Mouse (Mus musculus) spleen, adult 12 weeks (tissue): ENCODE measurements around the gene Arxes1.
"Not testable (repeated sequence)": the region's sequence is repeated elsewhere in the genome, so short reads cannot be mapped to it uniquely, and the experiment has no call there.

Experiments used
- DNase-seq: peaks from one replicate; pipeline ENCODE4 v3.0.0; 2022; ENCODE audit warnings: low spot score

The Arxes1 gene

DNA sequence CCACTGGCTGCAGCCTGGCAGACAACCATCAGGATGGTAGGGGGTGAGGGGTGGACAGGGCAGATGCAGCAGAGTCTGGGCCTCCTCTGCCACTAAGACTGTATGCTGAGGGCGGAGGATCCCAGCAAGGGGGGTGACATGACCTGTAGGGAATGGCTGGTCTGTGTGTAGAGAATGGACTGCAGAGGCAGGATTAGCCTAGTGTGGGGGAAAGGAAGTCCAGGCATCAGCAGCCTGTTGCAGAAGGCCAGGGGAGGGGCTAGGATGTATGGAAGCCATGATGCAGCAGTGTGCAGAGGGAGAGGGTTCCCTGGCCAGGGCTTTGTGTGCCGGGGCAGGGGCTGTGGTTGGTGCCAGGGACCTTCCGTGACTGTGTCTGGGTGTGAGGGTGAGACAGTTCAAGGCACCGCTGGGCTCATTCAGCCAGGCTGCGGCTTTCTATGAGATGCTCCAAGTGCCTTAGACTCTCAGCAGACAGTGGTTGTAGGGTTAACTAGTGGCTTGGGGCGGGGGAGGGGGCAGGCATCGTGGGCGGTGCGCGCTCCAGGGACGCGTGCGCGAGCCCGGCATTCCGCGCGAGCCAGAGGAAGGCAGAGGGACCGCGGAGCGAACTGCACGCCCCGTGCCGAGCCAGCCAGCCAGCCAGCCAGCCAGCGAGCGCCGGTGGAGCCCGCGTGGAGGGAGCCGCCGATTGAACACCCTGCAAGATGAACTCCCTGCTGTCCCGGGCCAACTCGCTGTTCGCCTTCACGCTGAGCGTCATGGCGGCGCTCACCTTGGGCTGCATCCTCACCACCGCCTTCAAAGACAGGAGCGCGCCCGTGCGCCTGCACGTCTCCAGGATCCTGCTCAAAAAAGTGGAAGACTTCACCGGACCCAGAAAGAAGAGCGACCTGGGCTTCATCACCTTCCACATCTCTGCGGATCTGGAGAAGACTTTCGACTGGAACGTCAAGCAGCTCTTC, at the start of gene Arxes1:
Gene Arxes1 (plus strand): TSS at position 569 of the 965 bp plus-strand sequence.
- DNase-seq: not testable (repeated sequence)

DNA sequence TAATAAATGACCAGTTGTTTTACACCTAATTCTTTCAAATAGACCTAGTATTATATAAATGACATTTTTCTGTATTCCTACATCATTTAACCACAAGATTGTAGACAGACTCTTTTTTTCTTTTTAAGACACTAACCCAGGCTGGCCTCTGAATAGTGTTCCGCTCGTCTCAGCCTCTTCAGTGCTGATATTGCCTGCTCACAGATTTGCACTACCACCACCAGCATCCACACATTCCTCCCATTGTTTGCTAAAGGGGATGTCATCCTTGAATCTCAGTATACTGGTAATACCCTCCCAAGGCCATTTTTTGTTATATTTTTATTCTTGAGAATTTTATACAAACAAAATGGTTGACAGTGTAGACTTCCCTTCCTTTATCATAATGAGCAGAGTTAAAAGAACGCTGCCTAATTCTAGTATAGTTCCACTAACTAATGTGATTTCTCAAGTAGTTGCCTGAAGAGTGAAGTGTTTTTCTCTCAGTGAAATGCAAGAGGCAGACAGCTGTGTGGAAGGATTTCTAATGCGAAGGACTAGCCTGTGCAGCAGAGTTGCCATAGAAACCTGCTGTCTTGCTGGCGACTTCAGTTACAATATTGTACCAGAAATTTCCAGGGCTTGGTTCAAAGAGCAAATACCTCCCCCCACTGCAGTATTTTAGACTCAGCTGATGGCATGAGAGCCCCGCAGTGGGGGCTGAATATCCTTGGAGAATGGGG, 48.5 kb upstream of the Arxes1 start:
- no peak for DNase-seq

DNA sequence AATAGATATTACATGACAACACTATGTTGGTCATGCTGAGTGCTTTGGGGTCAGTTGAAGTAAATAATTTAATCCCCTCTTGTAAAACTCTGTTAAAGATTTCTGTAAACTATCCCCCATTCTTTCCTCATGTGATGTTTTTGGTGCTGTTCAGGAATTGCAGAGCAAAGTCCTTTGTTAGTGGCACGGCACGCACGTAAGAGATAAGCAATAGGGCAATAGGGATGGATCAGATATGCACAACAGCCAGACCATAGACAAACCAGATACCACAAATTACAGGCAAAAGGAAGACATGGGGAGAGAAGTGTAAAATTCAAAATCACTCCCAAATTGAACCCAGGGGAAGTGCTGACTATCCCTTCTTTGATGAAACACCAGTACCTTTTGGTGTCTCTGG, 46.9 kb upstream of the Arxes1 start:
- no peak for DNase-seq

DNA sequence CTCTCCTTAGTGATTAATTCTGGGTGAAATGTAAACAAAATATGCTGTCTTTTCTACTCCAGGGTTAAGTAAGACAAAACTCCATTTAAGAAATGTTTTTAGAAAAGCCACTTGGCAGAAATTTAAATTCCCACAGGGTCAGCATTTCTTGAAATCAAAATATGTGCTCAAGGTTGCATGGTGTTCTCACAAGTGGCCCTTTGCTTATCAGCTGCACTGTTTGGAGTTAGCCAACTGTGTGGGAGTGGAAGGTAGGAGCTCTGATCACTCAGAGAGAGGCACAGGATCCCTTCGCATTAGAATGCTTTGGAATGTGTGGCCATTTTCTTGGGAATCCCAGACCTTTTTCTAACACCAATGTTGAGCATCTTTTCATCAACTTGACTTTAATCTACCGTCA, 42.5 kb upstream of the Arxes1 start:
- no peak for DNase-seq

DNA sequence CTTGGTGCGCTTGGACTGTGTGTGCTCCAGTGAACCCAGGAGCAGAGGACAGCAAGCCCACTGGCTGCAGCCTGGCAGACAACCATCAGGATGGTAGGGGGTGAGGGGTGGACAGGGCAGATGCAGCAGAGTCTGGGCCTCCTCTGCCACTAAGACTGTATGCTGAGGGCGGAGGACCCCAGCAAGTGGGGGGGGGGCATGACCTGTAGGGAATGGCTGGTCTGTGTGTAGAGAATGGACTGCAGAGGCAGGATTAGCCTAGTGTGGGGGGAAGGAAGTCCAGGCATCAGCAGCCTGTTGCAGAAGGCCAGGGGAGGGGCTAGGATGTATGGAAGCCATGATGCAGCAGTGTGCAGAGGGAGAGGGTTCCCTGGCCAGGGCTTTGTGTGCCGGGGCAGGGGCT, 40.0 kb upstream of the Arxes1 start:
- DNase-seq: not testable (repeated sequence)

DNA sequence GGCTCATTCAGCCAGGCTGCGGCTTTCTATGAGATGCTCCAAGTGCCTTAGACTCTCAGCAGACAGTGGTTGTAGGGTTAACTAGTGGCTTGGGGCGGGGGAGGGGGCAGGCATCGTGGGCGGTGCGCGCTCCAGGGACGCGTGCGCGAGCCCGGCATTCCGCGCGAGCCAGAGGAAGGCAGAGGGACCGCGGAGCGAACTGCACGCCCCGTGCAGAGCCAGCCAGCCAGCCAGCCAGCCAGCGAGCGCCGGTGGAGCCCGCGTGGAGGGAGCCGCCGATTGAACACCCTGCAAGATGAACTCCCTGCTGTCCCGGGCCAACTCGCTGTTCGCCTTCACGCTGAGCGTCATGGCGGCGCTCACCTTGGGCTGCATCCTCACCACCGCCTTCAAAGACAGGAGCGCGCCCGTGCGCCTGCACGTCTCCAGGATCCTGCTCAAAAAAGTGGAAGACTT, 39.5 kb upstream of the Arxes1 start, which contains the start of gene Arxes2:
Gene Arxes2 (plus strand): TSS at position 161 of the 456 bp plus-strand sequence.
- not testable (repeated sequence) for DNase-seq

DNA sequence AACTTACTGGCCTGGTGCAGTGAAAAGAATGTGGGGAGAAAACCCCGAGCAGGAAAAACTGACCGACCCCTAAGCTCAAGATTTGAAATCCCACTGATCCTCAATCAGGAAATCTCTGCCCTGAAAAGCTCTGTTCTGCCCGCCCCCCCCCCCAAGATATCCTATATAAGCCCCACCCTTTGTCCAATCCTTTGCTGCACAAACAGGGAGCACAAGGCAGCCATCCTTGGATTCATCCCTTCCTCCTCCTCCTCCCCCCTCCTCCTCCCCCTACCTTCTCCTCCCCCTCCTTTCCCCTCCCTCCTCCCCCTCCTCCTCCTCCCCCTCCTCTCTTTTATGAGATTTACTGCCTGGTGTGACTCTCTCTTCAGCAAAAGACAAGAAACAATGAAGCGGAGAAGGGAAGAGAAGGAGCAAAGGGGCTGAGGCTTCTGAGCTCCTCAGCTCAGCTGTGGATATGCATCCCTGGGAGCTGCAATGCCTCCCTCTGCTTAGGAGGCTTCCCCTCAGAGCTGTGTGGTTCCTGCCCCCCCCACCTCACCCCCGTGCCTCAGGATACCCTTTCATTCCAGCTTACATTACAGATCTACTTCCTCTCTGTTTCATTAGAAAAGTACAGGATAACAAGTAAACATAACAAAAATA, 25.8 kb upstream of the Arxes1 start:
- DNase-seq: no peak

DNA sequence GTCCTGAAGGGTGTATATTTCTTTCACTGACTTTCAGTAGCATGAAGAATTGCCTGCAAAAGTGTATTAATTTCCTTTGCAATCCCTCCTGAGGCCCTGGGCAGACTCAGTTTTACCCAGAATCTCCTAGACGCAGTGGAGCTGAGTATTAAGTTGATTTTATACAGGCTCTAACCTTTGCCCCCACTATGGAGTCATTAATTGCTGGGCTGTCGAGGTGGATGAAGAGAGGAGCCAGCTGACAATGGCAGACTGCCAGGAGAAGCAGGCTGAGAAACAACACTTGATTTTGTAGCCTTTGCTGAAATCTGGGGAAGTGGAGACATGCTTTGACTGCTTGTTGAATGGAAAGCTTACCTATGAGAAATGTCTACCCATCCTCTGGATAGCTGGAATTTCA, 18.8 kb upstream of the Arxes1 start:
- DNase-seq: no peak

DNA sequence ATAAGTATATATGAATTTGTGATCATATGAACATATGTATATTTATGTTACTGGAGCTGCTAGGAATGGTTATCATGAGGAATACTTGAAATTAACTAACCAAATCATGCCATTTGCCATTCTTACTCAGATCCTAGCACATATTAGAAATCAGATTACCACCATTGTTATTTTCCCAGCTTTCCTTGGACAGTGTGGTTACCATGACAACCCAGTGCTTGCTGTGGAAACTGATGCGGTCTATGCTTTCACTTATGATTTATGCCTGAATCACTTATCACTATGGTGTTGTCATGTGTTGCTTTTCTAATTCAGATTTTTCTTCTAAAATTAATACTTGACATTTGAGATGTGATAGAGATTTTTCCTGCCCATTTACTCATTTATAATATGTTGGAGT, 2.8 kb upstream of the Arxes1 start:
- no peak for DNase-seq

DNA sequence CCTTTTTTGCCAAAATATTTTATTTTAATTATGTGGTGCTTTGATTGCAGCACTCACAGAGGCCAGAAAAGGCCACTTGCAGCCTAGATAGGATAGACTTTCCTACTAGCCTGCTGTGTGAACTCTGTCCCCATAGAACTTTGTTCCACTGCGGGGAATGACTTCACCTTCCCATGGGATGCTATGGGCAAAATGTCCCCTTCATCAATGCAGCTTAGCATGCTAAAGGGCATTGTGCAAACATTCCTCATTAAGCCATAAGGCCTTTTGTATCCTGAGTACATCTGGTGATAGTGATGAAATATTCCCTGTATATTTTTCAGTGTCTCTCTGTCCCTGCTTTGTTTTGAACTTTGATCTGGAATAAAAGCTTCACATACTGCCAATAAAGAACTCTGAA, 10.6 kb downstream of the Arxes1 start:
- DNase-seq: no peak

DNA sequence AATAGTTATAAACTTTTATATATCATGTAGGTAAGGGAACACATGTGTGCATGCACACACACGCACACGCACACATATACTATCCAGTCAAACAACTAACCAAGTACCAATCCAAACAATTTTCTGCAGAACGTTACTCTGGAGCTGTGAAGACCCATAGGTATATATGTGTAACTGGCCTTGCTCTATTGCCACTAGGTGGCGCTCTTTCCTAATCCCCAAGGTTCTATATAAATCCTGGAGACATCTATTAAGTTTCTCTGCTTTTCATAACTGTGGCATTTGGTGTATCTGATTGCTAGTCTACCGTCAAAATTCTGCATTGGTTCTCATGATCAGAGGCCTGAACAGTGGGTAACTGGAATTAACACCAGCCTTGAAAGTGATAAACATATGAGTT, 14.4 kb downstream of the Arxes1 start:
- no peak for DNase-seq

DNA sequence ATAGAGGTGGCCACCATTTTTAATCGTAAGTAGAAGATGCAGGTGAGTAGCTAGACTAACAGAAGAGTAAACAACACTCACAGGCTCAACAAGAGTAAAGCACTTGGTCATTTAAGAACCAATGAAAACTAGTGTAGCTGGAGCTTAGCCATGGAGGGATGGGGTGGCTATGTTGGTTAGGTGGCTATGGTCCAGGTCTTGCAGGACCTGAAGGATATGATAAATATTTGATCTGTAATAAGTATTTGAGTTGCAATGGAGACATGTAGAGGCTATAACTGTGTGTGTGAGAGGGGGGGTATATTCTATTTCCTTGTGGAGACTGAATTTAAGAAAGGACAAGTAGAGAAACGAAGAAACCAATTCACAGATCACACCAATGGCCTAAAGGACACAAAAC, 18.1 kb downstream of the Arxes1 start:
- no peak for DNase-seq

DNA sequence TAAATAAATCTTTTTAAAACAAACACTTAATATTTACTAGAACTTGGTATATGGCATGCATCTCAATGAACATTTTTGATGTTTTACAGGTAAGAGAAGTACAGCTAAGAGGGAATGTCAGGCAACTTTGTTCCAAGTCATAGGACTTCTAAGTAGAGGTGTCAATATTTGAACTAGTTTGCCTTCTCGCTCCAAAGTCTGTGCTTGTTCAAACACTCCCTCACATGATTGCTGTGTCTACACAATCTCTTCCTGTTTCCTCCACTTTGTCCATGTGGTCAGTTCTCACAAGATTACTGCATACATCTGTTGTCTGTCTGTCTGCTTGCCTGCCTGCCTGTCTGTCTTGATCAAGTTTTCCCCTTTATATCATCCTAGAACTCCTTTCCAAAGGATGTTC, 27.5 kb downstream of the Arxes1 start:
- no peak for DNase-seq

DNA sequence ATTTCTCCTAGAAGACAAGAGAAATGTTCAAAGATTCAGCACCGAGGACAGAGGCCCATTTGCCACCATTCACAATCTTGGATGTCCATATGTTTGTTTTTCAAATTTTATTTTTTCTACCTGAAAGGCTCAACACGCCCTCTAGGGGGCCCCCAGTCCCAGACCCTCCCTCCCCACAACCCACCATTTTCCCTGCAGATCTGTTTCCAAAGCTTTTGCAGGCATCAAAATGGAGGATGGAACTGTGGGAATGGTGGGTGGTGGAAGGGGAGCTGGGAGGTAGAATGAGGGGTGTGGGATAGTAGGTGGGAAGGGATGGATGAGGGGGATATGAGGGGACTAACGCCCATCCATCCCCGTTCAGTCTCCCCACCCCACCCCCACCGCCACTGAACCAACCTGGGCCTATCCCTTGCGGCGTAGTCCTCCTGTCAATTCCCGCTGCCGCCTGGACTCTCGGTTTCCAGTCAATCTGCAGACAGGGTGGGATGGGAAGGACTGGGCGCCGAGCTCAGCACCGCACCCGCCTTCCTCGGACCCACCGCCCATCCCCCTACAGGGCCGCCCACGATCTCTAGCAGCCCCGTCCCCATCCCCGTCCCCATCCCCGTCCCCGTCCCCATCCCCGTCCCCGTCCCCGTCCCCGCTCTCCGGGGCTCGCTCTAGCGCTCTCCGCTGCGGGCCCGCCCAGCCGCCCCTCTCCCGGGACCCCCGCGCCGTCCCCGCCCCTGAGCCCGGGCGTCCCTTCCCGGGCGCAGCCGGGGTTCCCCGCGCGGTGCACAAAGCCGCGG, 34.2 kb downstream of the Arxes1 start:
- DNase-seq: not testable (repeated sequence)

DNA sequence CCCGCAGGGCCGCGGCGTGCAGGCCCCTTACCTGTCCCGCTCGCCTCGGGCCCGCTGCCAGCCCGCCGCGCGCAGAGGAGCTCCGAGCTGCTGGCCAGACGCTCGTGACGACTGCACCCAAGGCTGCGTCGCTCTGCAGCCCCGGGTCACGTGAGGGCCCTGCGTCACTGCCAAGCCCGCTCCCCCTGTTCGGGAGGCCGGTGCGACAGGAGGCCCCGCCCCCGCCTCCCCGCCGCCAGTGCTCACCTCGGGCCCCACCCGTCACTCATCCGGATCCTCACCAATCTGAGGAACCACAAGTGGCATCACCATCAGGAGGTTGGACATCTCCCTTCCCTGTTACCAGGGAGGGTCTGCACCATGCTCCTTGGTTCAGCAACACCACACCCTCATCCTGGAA, 34.9 kb downstream of the Arxes1 start, which contains the start of gene Bex2:
Gene Bex2 (minus strand): TSS at position 217 of the 400 bp plus-strand sequence.
- not testable (repeated sequence) for DNase-seq
